Mouse (Mus musculus) brain, embryonic 14.5 days (tissue): ENCODE measurements around the gene Ankrd27.

Experiments used
- CTCF ChIP-seq: fragments of 200-500 bp; IDR thresholded peaks from 2 replicates; pipeline ENCODE4 v1.5.1; 2012; ENCODE audit warnings: inconsistent platforms, mild to moderate bottlenecking, moderate library complexity, borderline replicate concordance; ENCODE audit not compliant: insufficient read depth, insufficient read length; ENCODE audit errors: extremely low read depth
- POLR2A ChIP-seq: fragments of 200-500 bp; IDR thresholded peaks from 2 replicates; pipeline ENCODE4 v1.6.1; 2012; ENCODE audit warnings: mild to moderate bottlenecking, inconsistent platforms, borderline replicate concordance; ENCODE audit not compliant: poor library complexity, insufficient read depth, insufficient read length, severe bottlenecking; ENCODE audit errors: extremely low read depth

GRCm38 (mm10) chr7:35659173-35659572 is 73.1 kb downstream of the Ankrd27 start:
- no peak for TF ChIP-seq POLR2A
- TF ChIP-seq CTCF, result peak; percentile 72
